Mouse (Mus musculus) CH12F3 (cell line): ENCODE results near the gene Clrn1.

Source experiments
- in situ Hi-C: fragments of 300-500 bp; cut with MboI; formaldehyde crosslinking; loops from 2 replicates; pipeline ENCODE4 v1.14.3; 2020; ENCODE audit warnings: low sequenced_read_pairs

The Clrn1 gene

GRCm38 (mm10) chr3:58832888-58833287, 52.3 kb downstream of the Clrn1 start:
- in situ Hi-C loops: no loop called here

- in situ Hi-C loops: no loop called here
These were observed 53.6 kb downstream of the Clrn1 start for GRCm38 (mm10) chr3:58831586-58831985.

- in situ Hi-C loops: no loop called here
These were observed 55.2 kb downstream of the Clrn1 start for GRCm38 (mm10) chr3:58829926-58830325.

- in situ Hi-C loops: no loop called here
These were observed 56.6 kb downstream of the Clrn1 start for GRCm38 (mm10) chr3:58828366-58829153.

GRCm38 (mm10) chr3:58826266-58826665, 58.9 kb downstream of the Clrn1 start:
- in situ Hi-C loops: no loop called here

GRCm38 (mm10) chr3:58822211-58822610, 62.9 kb downstream of the Clrn1 start, which contains the start of gene Mindy4b-ps:
TSS of gene Mindy4b-ps (minus strand) at chr3:58822311.
- in situ Hi-C loops: no loop called here

- in situ Hi-C loops: no loop called here
These were observed 67.8 kb downstream of the Clrn1 start for GRCm38 (mm10) chr3:58817337-58817736.

- in situ Hi-C loops: no loop called here
These were observed 70.9 kb downstream of the Clrn1 start for GRCm38 (mm10) chr3:58814191-58814590.

- in situ Hi-C loops: no loop called here
These were observed 74.8 kb downstream of the Clrn1 start for GRCm38 (mm10) chr3:58810353-58810752.

- in situ Hi-C loops: no loop called here
These were observed 75.8 kb downstream of the Clrn1 start for GRCm38 (mm10) chr3:58809111-58809915.

GRCm38 (mm10) chr3:58808636-58809035, 76.5 kb downstream of the Clrn1 start:
- in situ Hi-C loops: no loop called here

- in situ Hi-C loops: no loop called here
These were observed 80.4 kb downstream of the Clrn1 start for GRCm38 (mm10) chr3:58804745-58805144.

GRCm38 (mm10) chr3:58798676-58799075, 86.5 kb downstream of the Clrn1 start:
- in situ Hi-C loops: no loop called here

- in situ Hi-C loops: no loop called here
These were observed 86.9 kb downstream of the Clrn1 start for GRCm38 (mm10) chr3:58798245-58798644.
